Comparison of ENCODE assay signal across 8 mouse cellular contexts in the genomic region with DNA sequence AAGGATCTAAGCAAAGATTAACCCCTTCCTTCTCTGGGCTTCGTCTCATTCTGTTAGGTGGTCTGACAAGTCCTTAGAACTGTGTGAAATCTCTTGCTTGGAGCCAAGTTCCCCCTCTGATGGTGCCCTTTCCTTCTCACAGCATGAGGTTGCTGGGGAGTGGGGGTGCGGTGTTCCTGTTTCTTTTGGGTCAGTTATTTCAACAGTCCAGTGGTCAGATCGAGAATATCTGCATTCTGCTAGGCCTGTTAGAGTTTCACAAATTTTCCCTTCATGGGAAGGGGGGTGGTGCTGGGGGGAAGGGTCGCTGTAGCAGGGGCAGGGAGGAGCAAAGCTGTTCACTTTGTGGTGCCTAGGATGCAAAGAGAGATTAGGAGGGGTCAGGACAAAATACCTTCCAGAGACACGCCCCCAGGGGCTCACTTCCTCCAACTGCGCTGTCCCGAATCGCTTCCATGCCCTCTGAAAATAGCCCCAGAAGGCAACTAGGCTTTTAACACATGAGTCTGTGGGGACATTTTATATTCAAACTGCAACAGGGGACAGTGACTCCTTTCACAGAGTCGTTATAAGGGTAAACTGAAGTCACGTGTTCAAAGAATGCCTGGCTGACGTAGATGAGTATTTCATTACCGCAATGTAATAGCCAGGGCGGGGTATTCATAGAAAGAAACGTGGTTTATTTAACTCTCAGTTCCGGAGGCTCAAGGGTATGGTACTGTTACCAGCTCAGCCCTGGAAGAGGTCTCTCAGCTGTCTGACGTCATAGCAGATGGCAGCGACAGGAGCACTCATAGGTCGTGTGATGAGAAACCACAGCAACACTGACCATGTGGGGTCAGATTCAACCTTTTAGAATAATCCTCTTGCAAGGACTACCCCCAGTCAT.
DNase-seq lines count a peak whose midpoint lies in the region; ATAC-seq and TF ChIP-seq lines count a peak whose summit lies in the region.

No protein-coding gene starts in this region.

- peak overlapping the region; percentile 16; the same call in 1 of the 2 replicates for H3K9ac ChIP-seq in intestine, embryonic 14.5 days (ENCODE audit: low read length)
- H3K9ac ChIP-seq in midbrain, embryonic 13.5 days (replicated peaks), result no peak overlapping the region

- WGBS in intestine, embryonic 14.5 days, result 22% methylated on average over 18 of the region's 18 CpGs
- 24% methylated on average over 18 of the region's 18 CpGs for WGBS in midbrain, embryonic 13.5 days

- intact Hi-C loops in gastrocnemius, adult 2 months (cut with DNase I), result no loop called here

- ATAC-seq in intestine, embryonic 14.5 days (replicated peaks; ENCODE audit: low FRiP score, low TSS enrichment, low read depth), result 0 out of 2 replicates have a peak, but pooled peaks have one; percentile 53
- peak; percentile 67 for ATAC-seq in midbrain, embryonic 13.5 days

- H3K27me3 ChIP-seq in intestine, embryonic 14.5 days (replicated peaks; ENCODE audit: control insufficient read depth, insufficient read depth, low read length), result no peaks in the 10 kb centered on the region
- H3K27me3 ChIP-seq in midbrain, embryonic 13.5 days, result no peaks in the 10 kb centered on the region

- peak overlapping the region; percentile 14 for H3K4me3 ChIP-seq in gastrocnemius, adult 2 months
- 0 out of 2 replicates have a peak overlapping the region, but pooled peaks have one; percentile 20 for H3K4me3 ChIP-seq in intestine, embryonic 14.5 days (ENCODE audit: low read depth, low read length)
- no peak overlapping the region for H3K4me3 ChIP-seq in midbrain, embryonic 13.5 days (replicated peaks)

- no peak for TF ChIP-seq CTCF in gastrocnemius, adult 2 months (IDR thresholded peaks at IDR 0.05)

- no peak for DNase-seq in gastrocnemius, adult 2 months
- DNase-seq in gastrocnemius, postnatal 10 days, result no peak
- DNase-seq in c-Kit-positive CD71-negative TER-119-negative erythroid progenitor cells, embryonic 14.5 days (ENCODE audit: low read depth), result peak; percentile 3
- DNase-seq in intestine, embryonic 14.5 days (ENCODE audit: low spot score), result no peak
- no peak for DNase-seq in gastrocnemius, adult 8-10 months (ENCODE audit: low spot score in 2 of 2)
- DNase-seq in thymus, postnatal 25 days, result no peak
- DNase-seq in cerebellum, adult 11 months, result no peak

- H3K9me3 ChIP-seq in intestine, embryonic 14.5 days (ENCODE audit: control insufficient read depth, low read length), result no peaks in the 10 kb centered on the region
- no peaks in the 10 kb centered on the region for H3K9me3 ChIP-seq in midbrain, embryonic 13.5 days

- H3K4me2 ChIP-seq in intestine, embryonic 14.5 days (ENCODE audit: low read length), result peak overlapping the region; percentile 34
- peak overlapping the region; percentile 27; the same call in 1 of the 2 replicates for H3K4me2 ChIP-seq in midbrain, embryonic 13.5 days (replicated peaks)

- no peaks in the 10 kb centered on the region for H3K36me3 ChIP-seq in intestine, embryonic 14.5 days (ENCODE audit: control insufficient read depth, insufficient read depth, low read length)
- no peaks in the 10 kb centered on the region for H3K36me3 ChIP-seq in midbrain, embryonic 13.5 days

- H3K4me1 ChIP-seq in intestine, embryonic 14.5 days (replicated peaks; ENCODE audit: control insufficient read depth, insufficient read depth, low read length), result no peaks in the 10 kb centered on the region
- H3K4me1 ChIP-seq in midbrain, embryonic 13.5 days (replicated peaks), result peaks cover 15% of the 10 kb centered on the region; the same call in 1 of the 2 replicates

- no peak overlapping the region for H3K27ac ChIP-seq in gastrocnemius, adult 2 months
- H3K27ac ChIP-seq in intestine, embryonic 14.5 days (ENCODE audit: low read depth), result no peak overlapping the region
- peak overlapping the region; percentile 62 for H3K27ac ChIP-seq in midbrain, embryonic 13.5 days
